Mouse (Mus musculus) heart, postnatal 0 days (tissue): ENCODE results near the gene C1qtnf5.

ENCODE experiments used
- CTCF ChIP-seq: IDR thresholded peaks from 2 replicates; pipeline ENCODE4 v1.5.1; 2016; ENCODE audit warnings: antibody characterized with exemption, control low read depth, low read depth
- EP300 ChIP-seq: IDR thresholded peaks from 2 replicates; pipeline ENCODE4 v1.6.1; 2016; ENCODE audit warnings: antibody characterized with exemption, low read depth

GRCm38 (mm10) chr9:44109360-44110095 is 2.5 kb downstream of the C1qtnf5 start:
- TF ChIP-seq CTCF (peak; percentile 75), EP300 (no peak)
